ENCODE assay signal across 31 mouse cellular contexts in the genomic region with DNA sequence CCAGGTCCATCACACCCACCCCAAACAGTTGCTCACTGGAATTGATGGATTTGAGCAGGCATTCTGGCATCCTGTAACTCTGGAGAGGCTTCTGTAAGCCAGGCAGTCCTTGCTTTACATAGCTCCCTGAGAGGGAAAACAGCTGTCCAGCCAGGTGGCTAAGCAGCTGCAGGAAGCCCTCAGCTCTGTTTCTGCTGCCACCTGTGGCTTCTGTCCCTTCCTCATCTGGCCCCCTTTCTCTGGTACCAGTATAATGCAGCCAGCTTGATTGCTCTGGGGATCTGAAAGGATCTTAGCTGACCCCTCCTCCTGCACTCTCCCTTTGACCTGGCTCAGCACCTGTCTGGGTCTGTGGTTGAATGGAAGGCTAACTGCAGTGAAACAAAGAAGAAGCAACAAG.
DNase-seq lines count a peak whose midpoint lies in the region; ATAC-seq and TF ChIP-seq lines count a peak whose summit lies in the region.
"Had no signal": no experiment of that assay in that cellular context is flagged by ENCODE, and none has a peak within 500 bp of the region (broad histone marks: within the 10 kb centered on the region; RNA-seq: fewer than 3 reads in every experiment).

No protein-coding gene starts in this region.

- ATAC-seq in limb, embryonic 11.5 days (ENCODE audit: insufficient number of reproducible peaks, low FRiP score, low TSS enrichment, low read depth), result 0 out of 2 replicates have a peak, but pooled peaks have one; percentile 35
- ATAC-seq in embryonic facial prominence, embryonic 12.5 days (ENCODE audit: insufficient number of reproducible peaks, insufficient read depth, low FRiP score, low TSS enrichment), result 0 out of 2 replicates have a peak, but pooled peaks have one; percentile 35
- peak; percentile 69 for ATAC-seq in limb, embryonic 14.5 days (ENCODE audit: low FRiP score, low read depth)
- ATAC-seq in monocyte, adult 5-6 weeks (replicated peaks; ENCODE audit: insufficient number of reproducible peaks, low FRiP score, low TSS enrichment, poor library complexity, severe bottlenecking), result no peak
- ATAC-seq: forebrain, embryonic 16.5 days; hindbrain, embryonic 16.5 days; intestine, embryonic 16.5 days; liver, embryonic 12.5 days; liver, postnatal 0 days; lung, postnatal 0 days; midbrain, embryonic 16.5 days had no signal

- no peak for TF ChIP-seq POLR2A in CH12.LX (IDR thresholded peaks at IDR 0.05; ENCODE audit: low read depth, low read length)
- no peak for TF ChIP-seq POLR2A in limb, embryonic 14.5 days (IDR thresholded peaks at IDR 0.05; ENCODE audit: borderline replicate concordance, extremely low read depth, insufficient read depth, insufficient read length)

- no peak overlapping the region for H3K9ac ChIP-seq in limb, embryonic 11.5 days (ENCODE audit: low read length)
- H3K9ac ChIP-seq in CH12.LX (ENCODE audit: insufficient read depth, low read depth), result no peak overlapping the region
- H3K9ac ChIP-seq in embryonic facial prominence, embryonic 12.5 days, result no peak overlapping the region
- H3K9ac ChIP-seq in limb, embryonic 14.5 days (ENCODE audit: low read depth, low read length, severe bottlenecking), result no peak overlapping the region
- H3K9ac ChIP-seq: heart, embryonic 15.5 days; liver, embryonic 12.5 days; liver, postnatal 0 days; neural tube, embryonic 13.5 days had no signal

- dilution Hi-C loops in CH12.LX (cut with MboI; ENCODE audit: extremely low pct_ligation_motif_present, extremely low pct_unique_long_range_greater_than_20kb, low sequenced_read_pairs), result no loop called here

- H3K36me3 ChIP-seq in limb, embryonic 11.5 days (ENCODE audit: control insufficient read depth, insufficient read depth, low read length), result no peaks in the 10 kb centered on the region
- H3K36me3 ChIP-seq in limb, embryonic 10.5 days, result no peaks in the 10 kb centered on the region
- H3K36me3 ChIP-seq in CH12.LX (replicated peaks in 1 of 2; ENCODE audit: control insufficient read depth in 1 of 2, insufficient read depth in 1 of 2, low read length in 1 of 2), result no peaks in the 10 kb centered on the region
- no peaks in the 10 kb centered on the region for H3K36me3 ChIP-seq in embryonic facial prominence, embryonic 12.5 days
- no peaks in the 10 kb centered on the region for H3K36me3 ChIP-seq in limb, embryonic 14.5 days (ENCODE audit: control insufficient read depth, insufficient read depth, low read length)
- H3K36me3 ChIP-seq: G1E; heart, embryonic 10.5 days; heart, embryonic 15.5 days; liver, embryonic 12.5 days; neural tube, embryonic 13.5 days had no signal

- no peaks in the 10 kb centered on the region for H3K27me3 ChIP-seq in limb, embryonic 11.5 days (ENCODE audit: control insufficient read depth, insufficient read depth, low read length)
- H3K27me3 ChIP-seq in limb, embryonic 10.5 days (ENCODE audit: low read depth, poor library complexity, severe bottlenecking), result no peaks in the 10 kb centered on the region
- H3K27me3 ChIP-seq in CH12.LX (replicated peaks), result no peaks in the 10 kb centered on the region
- no peaks in the 10 kb centered on the region for H3K27me3 ChIP-seq in embryonic facial prominence, embryonic 12.5 days
- no peaks in the 10 kb centered on the region for H3K27me3 ChIP-seq in limb, embryonic 14.5 days (ENCODE audit: control insufficient read depth, insufficient read depth, low read length)
- H3K27me3 ChIP-seq: heart, embryonic 15.5 days; liver, embryonic 12.5 days; neural tube, embryonic 13.5 days had no signal

- H3K4me1 ChIP-seq in limb, embryonic 11.5 days (ENCODE audit: control insufficient read depth, insufficient read depth, low read length), result peaks cover 12% of the 10 kb centered on the region; the same call in 1 of the 2 replicates
- peaks cover 23% of the 10 kb centered on the region for H3K4me1 ChIP-seq in limb, embryonic 10.5 days
- H3K4me1 ChIP-seq in CH12.LX (ENCODE audit: control insufficient read depth in 1 of 2, insufficient read depth in 2 of 2), result peaks cover 0 to 38% of the 10 kb centered on the region in 2 experiments; a peak in 2 of 4 replicates
- H3K4me1 ChIP-seq in embryonic facial prominence, embryonic 12.5 days, result peaks cover 15% of the 10 kb centered on the region
- H3K4me1 ChIP-seq in limb, embryonic 14.5 days (ENCODE audit: control insufficient read depth, insufficient read depth, low read length), result peaks cover 17% of the 10 kb centered on the region

- no peak for TF ChIP-seq EP300 in CH12.LX (IDR thresholded peaks at IDR 0.05; ENCODE audit: low read length)

- no peak overlapping the region for H3K4me2 ChIP-seq in limb, embryonic 11.5 days (ENCODE audit: low read depth, severe bottlenecking)
- no peak overlapping the region for H3K4me2 ChIP-seq in CH12.LX (ENCODE audit: insufficient read depth, low read depth, poor library complexity, severe bottlenecking)
- no peak overlapping the region for H3K4me2 ChIP-seq in embryonic facial prominence, embryonic 12.5 days (replicated peaks)
- H3K4me2 ChIP-seq in limb, embryonic 14.5 days (replicated peaks; ENCODE audit: low read depth, low read length, severe bottlenecking), result no peak overlapping the region
- H3K4me2 ChIP-seq: heart, embryonic 15.5 days; liver, embryonic 12.5 days; neural tube, embryonic 13.5 days had no signal

- H3K9me3 ChIP-seq in limb, embryonic 11.5 days (ENCODE audit: control insufficient read depth, low read length), result no peaks in the 10 kb centered on the region
- H3K9me3 ChIP-seq in limb, embryonic 10.5 days (replicated peaks), result no peaks in the 10 kb centered on the region
- peaks cover 2% of the 10 kb centered on the region for H3K9me3 ChIP-seq in CH12.LX (replicated peaks; ENCODE audit: low read length)
- H3K9me3 ChIP-seq in embryonic facial prominence, embryonic 12.5 days, result no peaks in the 10 kb centered on the region
- no peaks in the 10 kb centered on the region for H3K9me3 ChIP-seq in limb, embryonic 14.5 days (ENCODE audit: control insufficient read depth, low read length)
- H3K9me3 ChIP-seq: heart, embryonic 10.5 days; heart, embryonic 15.5 days; liver, embryonic 12.5 days; neural tube, embryonic 13.5 days had no signal

- H3K27ac ChIP-seq in limb, embryonic 11.5 days (replicated peaks; ENCODE audit: low read depth, low read length), result no peak overlapping the region
- H3K27ac ChIP-seq in limb, embryonic 10.5 days, result no peak overlapping the region
- no peak overlapping the region for H3K27ac ChIP-seq in CH12.LX (ENCODE audit: insufficient read depth, low read depth)
- H3K27ac ChIP-seq in embryonic facial prominence, embryonic 12.5 days, result no peak overlapping the region
- H3K27ac ChIP-seq in limb, embryonic 14.5 days (replicated peaks; ENCODE audit: low read depth, low read length), result no peak overlapping the region
- H3K27ac ChIP-seq: heart, embryonic 10.5 days; heart, embryonic 15.5 days; kidney, postnatal 0 days; liver, embryonic 12.5 days; macrophage; neural tube, embryonic 13.5 days had no signal

- no peaks in the 10 kb centered on the region for H3K79me2 ChIP-seq in CH12.LX (replicated peaks; ENCODE audit: control insufficient read depth, extremely low read depth, insufficient read depth, poor library complexity, severe bottlenecking)

- in situ Hi-C loops in CH12.LX (cut with MboI; ENCODE audit: low pct_ligation_motif_present, low pct_unique_long_range_greater_than_20kb, low sequenced_read_pairs), result loop anchor here (25.0 kb wide), 1 partner anchor 217 kb away; no protein-coding TSS in a partner anchor

- intact Hi-C loops in left cerebral cortex, postnatal 25 days (cut with DNase I), result no loop called here

- no peak overlapping the region for H3K4me3 ChIP-seq in limb, embryonic 11.5 days (ENCODE audit: low read depth, low read length)
- H3K4me3 ChIP-seq in limb, embryonic 10.5 days, result no peak overlapping the region
- no peak overlapping the region for H3K4me3 ChIP-seq in CH12.LX (replicated peaks in 1 of 3; ENCODE audit: low read depth in 2 of 3, low read length in 2 of 3, poor library complexity in 1 of 3)
- no peak overlapping the region for H3K4me3 ChIP-seq in embryonic facial prominence, embryonic 12.5 days
- H3K4me3 ChIP-seq in limb, embryonic 14.5 days (replicated peaks; ENCODE audit: low read length), result no peak overlapping the region
- H3K4me3 ChIP-seq: heart, embryonic 10.5 days; heart, embryonic 15.5 days; liver, embryonic 12.5 days; neural tube, embryonic 13.5 days had no signal

- DNase-seq in limb, embryonic 11.5 days (ENCODE audit: low spot score), result peak; percentile 58
- DNase-seq in limb, embryonic 10.5 days (ENCODE audit: low spot score), result no peak
- peak; percentile 42 for DNase-seq in CH12.LX (ENCODE audit: extremely low read depth)
- peak; percentile 71 for DNase-seq in limb, embryonic 14.5 days (ENCODE audit: low spot score)
- DNase-seq in left cerebral cortex, postnatal 25 days (ENCODE audit: low spot score in 2 of 2), result no peak
- DNase-seq: adrenal gland, postnatal 10 days; B cell, adult 2 months; cerebellum, adult 8-10 months; cerebellum, postnatal 36 days; gastrocnemius, postnatal 14 days; heart, adult 11 months; kidney, adult 8-10 months; kidney, postnatal 4 days; left cerebral cortex, postnatal 4 days; liver, postnatal 0 days; right cerebral cortex, postnatal 14 days; thymus, postnatal 36 days had no signal

- no peak for TF ChIP-seq CTCF in CH12.LX (conservative IDR thresholded peaks at IDR 0.05 in 1 of 2, IDR thresholded peaks at IDR 0.05 in 1 of 2; ENCODE audit: low read depth in 2 of 2, low read length in 2 of 2)

- no peak for TF ChIP-seq RAD21 in CH12.LX (IDR thresholded peaks at IDR 0.05; ENCODE audit: low read depth, low read length)

TF ChIP-seq in CH12.LX, 34 proteins besides CTCF, POLR2A, EP300 and RAD21:
- peak; percentile 93 for TF ChIP-seq TCF12 (IDR thresholded peaks at IDR 0.05; ENCODE audit: low read depth, low read length)
- TF ChIP-seq USF1 (IDR thresholded peaks at IDR 0.05; ENCODE audit: low read depth, low read length), result no peak

Comparison
In these comparisons a context has a peak if more than half of its experiments do, and no peak if none do; other contexts are left out.
1. DNase-seq: peak in limb, embryonic 11.5 days (single experiment), CH12.LX (single experiment) and limb, embryonic 14.5 days (single experiment); none in limb, embryonic 10.5 days (single experiment) and left cerebral cortex, postnatal 25 days (0 of 2).